Mouse (Mus musculus): ENCODE data around the gene C8b.

The C8b gene

DNA sequence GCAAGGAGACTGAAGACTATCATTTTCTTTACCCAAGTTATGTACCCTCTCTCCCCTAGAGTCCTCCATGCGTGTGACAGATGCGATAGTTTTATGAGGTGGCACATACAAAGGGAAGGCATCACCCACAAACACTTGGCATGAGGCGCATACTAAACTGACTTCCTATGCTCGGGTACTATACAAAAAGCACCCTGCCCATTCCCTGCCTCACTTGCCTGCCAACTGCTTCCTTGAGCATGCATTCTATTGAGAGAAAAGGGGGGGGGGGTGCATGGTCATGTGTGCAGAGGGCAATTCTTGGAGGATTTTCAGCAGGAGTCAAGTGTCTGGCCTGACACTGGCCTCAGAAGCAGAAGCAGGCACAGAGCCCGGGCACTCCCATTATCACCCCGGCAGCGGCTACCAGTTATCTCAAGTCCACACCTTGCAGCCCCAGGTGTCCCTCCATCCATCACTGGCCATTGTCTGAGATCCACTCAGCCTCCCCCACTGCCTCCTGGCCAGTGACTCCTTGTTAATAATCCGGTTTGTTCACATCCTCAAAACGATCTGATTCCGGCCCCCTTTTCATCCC is 44.7 kb downstream of the C8b start:
- no peak for DNase-seq (ENCODE audit: low spot score)

DNA sequence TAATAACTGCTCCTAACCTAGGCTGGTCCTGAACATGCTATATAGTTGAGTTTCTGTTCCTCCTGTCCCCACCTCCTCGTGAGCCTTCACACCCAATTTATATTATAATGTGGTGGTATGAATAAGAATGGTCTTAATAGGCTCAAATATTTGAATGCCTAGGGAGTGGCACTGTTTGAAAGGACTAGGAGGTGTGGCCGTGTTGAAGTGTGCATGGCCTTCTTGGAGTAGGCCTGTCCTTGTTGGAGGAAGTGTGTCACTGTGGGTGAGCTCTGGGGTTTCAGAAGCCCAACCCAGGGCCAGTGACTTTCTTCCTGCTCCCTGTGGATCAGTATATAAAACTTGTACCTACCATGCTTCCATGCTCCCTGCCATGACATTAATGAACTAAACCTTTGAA is 47.5 kb downstream of the C8b start:
- no peak for DNase-seq (ENCODE audit: low spot score)

DNA sequence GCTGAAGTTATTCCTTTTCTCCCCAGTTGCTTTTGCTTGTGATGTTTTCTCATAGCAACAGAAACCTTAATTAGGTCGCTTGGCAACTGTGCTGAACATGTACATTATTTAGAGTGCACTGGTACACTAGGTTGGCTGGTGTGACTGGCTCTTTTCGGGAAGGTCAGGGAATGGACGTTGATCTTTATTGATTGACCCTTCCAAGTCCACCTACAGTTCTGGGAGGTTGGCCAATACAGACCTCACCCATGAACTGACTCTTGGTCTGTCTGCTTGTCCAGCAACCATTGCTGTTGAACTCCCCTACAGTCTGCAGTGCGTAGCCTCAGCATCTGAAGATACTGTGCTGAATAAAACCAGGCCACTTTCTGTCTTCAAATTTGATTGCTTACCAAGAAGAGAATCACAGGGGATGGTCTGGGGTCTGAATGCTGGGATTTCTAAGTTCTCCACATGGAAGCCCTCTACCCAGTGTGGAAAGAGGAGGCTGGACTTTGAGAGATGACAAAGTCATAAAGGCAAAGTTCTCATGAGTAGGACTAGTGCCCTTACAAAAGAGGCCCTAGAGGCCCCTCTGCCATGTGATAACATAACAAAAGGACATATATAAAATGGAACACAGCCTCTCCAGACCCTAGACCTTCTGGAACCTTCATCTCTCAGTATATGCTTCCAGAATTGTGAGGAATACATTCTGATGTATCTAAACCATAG is 50.6 kb downstream of the C8b start:
- DNase-seq (ENCODE audit: low spot score), result no peak

DNA sequence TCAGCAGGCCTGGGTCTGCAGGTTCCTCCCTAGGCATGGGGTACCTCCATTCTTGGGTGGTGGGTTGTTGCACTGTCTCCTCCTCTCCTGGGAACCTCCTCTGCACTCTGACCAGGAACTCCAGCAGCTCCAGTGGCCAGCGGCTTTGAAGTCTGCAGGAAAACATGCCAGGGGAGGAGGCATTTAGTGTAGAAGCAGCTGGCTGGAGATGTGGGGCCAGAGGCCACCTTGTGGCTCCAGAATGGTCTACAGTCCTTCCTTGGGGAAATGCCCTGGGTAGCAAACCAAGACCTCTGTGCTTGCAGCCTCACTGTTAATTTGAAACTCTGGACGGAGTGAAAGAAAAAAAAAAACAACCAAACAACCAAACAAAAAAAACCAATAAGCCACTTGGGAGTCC is 51.4 kb downstream of the C8b start:
- peak; percentile 27 for DNase-seq (ENCODE audit: low spot score)

DNA sequence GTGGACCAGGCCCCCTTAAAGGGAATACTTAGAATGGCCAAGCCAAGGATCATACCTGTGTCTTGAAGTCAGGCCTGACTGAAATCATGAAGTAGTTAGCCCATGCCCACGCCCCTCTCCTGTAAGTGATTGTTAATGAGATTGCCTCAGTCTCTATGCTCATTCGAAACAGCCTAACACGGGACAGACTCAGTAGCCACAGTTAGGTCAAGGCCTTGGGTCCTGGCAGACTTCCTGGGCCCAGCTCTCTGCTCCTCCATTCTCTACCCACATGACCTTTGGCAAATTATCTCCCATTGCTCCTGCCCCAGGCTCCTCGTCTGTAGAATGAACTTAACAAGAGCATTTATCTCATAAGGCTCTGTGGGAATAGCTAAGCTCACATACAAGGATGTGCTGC is 52.9 kb downstream of the C8b start:
- DNase-seq (ENCODE audit: low spot score), result no peak

DNA sequence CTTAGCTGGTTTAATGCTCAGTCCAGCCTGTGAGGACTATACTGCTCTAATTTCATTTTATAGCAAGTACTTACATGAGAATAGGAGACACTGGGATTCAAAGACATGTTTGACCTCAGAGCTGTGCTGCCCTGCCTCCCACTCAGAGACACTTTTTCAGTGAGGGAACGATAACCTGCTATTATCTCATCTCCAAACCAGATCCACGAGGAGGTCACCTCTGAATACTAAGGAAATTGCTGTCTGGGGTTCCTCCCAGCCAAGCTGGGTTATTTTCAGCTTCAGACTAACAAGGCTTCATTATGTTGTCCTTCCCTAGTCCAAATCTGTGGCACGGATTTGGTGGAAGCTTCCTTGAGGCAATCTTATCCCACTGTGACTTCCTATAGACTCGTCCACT is 53.8 kb downstream of the C8b start:
- DNase-seq (ENCODE audit: low spot score), result no peak

DNA sequence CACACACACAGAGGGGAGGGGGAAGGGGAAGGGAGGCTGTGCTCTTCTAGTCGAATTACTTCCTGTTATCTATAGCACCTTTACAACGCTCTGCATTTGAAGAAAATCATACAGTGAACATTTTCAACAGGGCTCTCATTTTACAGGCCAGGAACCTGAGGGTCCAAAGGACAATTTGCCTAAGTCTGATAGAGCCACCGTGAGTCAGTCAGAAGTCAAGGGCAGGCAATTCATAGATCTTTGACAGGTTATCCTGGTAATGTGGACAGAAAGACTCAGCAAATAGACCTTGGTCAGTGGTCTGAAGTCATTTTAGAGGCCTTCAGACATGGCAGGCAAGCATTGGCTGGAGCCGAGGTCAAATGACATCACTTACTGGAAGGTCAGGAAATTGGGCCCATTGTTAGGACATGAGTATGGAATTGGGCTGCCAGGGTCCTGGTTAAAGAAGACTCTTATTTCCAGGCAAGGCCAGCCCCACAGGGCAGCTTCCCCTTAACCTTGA is 57.5 kb downstream of the C8b start:
- DNase-seq (ENCODE audit: low spot score), result no peak

DNA sequence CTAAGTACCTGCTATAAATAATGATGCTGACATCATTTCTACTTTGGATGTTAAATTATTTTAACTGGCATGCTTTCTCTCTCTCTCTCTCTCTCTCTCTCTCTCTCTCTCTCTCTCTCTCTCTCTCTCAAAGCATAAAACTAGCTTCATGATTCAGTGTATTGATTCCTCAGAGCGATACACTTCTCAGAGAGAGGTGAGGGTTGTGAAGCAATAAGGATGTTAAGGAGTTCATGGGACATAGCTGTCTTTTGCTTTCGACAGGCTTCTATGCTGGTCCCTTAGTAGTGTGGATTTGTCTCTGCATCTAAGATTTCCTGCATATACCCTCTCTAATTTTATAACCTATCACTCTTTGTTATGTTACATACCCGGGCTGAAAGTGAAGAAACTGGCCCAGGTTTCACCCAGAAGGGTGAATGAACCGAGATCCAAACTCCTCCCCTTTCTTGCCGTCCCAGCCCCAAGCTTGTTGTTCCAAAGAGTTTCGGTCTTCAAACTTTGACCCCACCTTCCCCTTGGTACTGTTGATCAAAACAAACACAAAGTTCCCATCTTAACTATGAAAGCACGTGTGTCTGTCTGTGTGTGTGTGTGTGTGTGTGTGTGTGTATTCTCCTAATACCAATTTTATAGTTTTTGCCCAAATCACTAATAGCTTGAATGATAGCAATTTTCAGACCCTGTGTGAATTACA is 58.4 kb downstream of the C8b start:
- DNase-seq (ENCODE audit: low spot score), result no peak

DNA sequence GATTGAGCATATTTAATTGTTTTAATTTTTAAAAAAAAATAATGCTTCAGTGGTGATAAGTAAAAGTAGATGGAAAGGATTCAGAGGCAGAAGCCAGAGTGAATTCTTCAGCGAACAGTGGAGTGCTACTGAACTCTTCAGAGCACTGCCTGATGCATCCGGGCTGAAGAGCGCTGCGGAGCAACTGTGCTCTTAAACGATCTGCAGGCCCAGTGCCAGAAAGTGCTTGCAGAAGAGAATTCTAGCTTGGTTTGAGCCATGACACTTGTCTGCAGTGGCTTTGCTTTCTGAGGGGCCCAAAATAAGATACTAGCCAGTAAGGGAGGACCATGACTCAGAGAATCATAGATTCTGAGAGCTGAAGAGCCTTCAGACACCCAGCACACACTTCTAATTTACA is 62.8 kb downstream of the C8b start:
- no peak for DNase-seq (ENCODE audit: low spot score)

DNA sequence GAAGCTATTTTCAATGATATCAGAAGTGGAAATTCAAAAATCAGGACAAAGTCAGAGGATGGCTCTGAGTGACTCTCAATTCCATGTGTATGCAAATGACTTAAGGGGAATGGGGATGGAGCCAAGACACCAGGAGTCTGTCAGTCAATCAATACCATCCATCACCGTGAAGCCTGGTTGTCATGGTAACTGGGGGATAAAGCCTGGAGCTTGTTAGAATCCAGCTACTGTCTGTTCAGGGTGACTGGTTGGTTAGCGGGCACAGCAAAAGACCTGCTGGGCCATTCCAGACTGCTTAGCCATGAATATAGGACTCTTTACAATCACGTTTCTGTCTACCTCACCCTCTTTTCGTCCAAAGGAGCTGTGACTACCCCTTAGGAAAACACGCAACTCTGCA is 69.0 kb downstream of the C8b start:
- DNase-seq (ENCODE audit: low spot score), result peak; percentile 65

DNA sequence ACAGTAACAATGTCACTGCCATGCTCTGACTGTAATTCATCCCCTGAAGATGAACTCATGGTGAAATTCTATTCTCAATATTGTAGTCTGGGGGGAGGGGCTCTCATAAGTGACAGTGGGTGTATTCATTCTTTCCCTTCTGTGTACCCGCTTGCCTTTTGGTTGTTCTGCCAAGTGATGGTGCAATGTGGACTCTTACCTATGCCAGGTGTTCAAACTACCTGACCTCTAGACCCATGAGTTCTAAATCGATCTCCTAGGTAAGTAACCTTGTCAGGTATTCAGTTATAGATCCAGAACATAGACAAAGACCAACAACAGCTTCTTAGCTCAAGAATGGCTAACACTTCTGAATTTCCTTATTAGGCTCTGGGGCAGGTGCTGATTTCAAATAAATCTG is 72.2 kb downstream of the C8b start:
- no peak for DNase-seq (ENCODE audit: low spot score)

DNA sequence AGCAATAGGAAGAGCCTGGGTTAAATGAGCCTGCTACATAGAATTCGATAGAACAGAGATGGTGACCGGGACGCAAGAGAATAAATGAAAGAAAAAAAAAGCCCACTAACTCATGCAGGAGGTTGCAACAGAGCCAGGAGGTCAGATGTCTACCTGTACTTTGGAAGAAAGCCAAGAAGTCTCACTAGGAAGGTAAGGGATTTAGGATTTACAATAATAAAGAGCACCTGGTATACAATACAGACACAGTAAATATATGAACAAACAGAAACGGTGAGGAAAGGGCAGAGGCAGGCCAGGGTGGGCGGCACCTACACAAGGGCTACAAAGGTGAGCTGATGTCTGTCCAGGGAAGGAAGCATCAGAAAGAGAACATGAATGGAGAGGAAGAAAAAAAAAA is 76.1 kb downstream of the C8b start:
- DNase-seq (ENCODE audit: low spot score), result no peak

DNA sequence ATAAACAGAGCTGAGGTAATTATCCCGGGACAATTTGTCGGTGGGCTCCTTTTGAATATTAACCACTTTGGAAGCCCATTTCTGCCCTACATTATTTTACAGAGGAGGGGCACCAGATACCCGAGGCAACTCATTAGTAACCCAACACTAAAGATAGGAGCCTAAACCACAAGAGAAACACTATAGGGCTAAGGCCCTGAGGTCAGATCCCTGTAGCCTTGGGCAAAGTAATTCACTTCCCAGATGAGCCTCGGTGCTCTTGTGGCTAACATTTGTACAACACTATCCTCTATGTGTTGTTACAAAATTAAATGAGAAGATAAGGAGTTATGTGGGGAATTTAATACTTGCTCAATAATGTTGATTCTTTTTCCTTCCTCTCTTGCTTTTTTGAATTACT is 77.4 kb downstream of the C8b start:
- DNase-seq (ENCODE audit: low spot score), result peak; percentile 23

Measured in embryo, embryonic 10 days (tissue).